In genomic region chr1:159822416-159822815, GRCm38 (mm10) we compare ENCODE assay signal across 20 mouse cellular contexts.
A peak's percentile ranks its signal among the peaks of the same experiment; 100 is the strongest.
DNase-seq lines count a peak whose midpoint lies in the region; ATAC-seq lines count a peak whose summit lies in the region.
"Had no signal": no experiment of that assay in that cellular context is flagged by ENCODE, and none has a peak within 500 bp of the region (broad histone marks: within the 10 kb centered on the region; RNA-seq: fewer than 3 reads in every experiment).

No protein-coding gene starts in this region.

- 13% methylated on average over 2 of the region's 2 CpGs for WGBS in kidney, embryonic 14.5 days

- no peak for DNase-seq in kidney, postnatal 25 days
- DNase-seq in adipocyte (ENCODE audit: low spot score): peak; percentile 16
- DNase-seq in brain, embryonic 18.5 days (ENCODE audit: low read depth, low spot score): peak; percentile 70
- DNase-seq in mesoderm, embryonic 11.5 days (ENCODE audit: low read depth, low spot score): peak; percentile 35
- DNase-seq in urinary bladder, adult 2 months (ENCODE audit: low spot score): no peak
- no peak for DNase-seq in heart, postnatal 4 days
- DNase-seq: adrenal gland, adult 8-10 months; cerebellum, adult 9-10 months; embryo, embryonic 11 days; heart, adult 2 months; spleen, adult 18-20 months; thymus, postnatal 4 days had no signal

- no peak overlapping the region for H3K4me3 ChIP-seq in kidney, embryonic 14.5 days (ENCODE audit: low read length)
- H3K4me3 ChIP-seq: heart, adult 2 months; hindbrain, embryonic 13.5 days; megakaryocyte, embryonic 14.5 days had no signal

- no peaks in the 10 kb centered on the region for H3K9me3 ChIP-seq in kidney, embryonic 14.5 days (ENCODE audit: control insufficient read depth, low read length)
- H3K9me3 ChIP-seq: G1E; hindbrain, embryonic 13.5 days had no signal

- H3K27ac ChIP-seq in kidney, embryonic 14.5 days (ENCODE audit: low read depth, low read length): no peak overlapping the region
- H3K27ac ChIP-seq: heart, adult 2 months; hindbrain, embryonic 13.5 days; liver, embryonic 14.5 days; stomach, postnatal 0 days had no signal

- no peak overlapping the region for H3K9ac ChIP-seq in kidney, embryonic 14.5 days (ENCODE audit: low read depth, low read length)
- H3K9ac ChIP-seq: hindbrain, embryonic 13.5 days; liver, embryonic 14.5 days had no signal

- 0 out of 2 replicates have a peak, but pooled peaks cover 3% of the 10 kb centered on the region for H3K4me1 ChIP-seq in kidney, embryonic 14.5 days (ENCODE audit: control insufficient read depth, insufficient read depth, low read length)
- H3K4me1 ChIP-seq: megakaryocyte, embryonic 14.5 days had no signal

- no peaks in the 10 kb centered on the region for H3K36me3 ChIP-seq in kidney, embryonic 14.5 days (ENCODE audit: control insufficient read depth, insufficient read depth, low read length)
- H3K36me3 ChIP-seq: G1E; hindbrain, embryonic 13.5 days had no signal

- ATAC-seq in kidney, embryonic 14.5 days (ENCODE audit: low FRiP score, low TSS enrichment): peak; percentile 85; the same call in 1 of the 2 replicates
- ATAC-seq: intestine, postnatal 0 days; lung, postnatal 0 days had no signal

- no peaks in the 10 kb centered on the region for H3K27me3 ChIP-seq in kidney, embryonic 14.5 days (ENCODE audit: control insufficient read depth, insufficient read depth, low read length)
- H3K27me3 ChIP-seq: hindbrain, embryonic 13.5 days had no signal

- H3K4me2 ChIP-seq in kidney, embryonic 14.5 days (replicated peaks; ENCODE audit: low read depth, low read length): no peak overlapping the region
- H3K4me2 ChIP-seq: hindbrain, embryonic 13.5 days had no signal

Comparison
In these comparisons a context has a peak if more than half of its experiments do, and no peak if none do; other contexts are left out.
1. DNase-seq: peak in adipocyte (single experiment), brain, embryonic 18.5 days (single experiment) and mesoderm, embryonic 11.5 days (single experiment); none in kidney, postnatal 25 days (0 of 2), urinary bladder, adult 2 months (single experiment) and heart, postnatal 4 days (single experiment).